Mouse (Mus musculus) forebrain, embryonic 11.5 days (tissue): ENCODE results near the gene Hhat. TPM values are rescaled to one million over a fixed set of nuclear protein-coding genes. Genes with fewer than 3 reads are reported as not detected.

Source experiments
- ATAC-seq: fragments of 200-750 bp; cut with Nextera tagmentation; replicated peaks from 2 replicates; pipeline ENCODE4 v1.8.0; 2017; ENCODE audit warnings: moderate TSS enrichment; ENCODE audit not compliant: low FRiP score
- DNase-seq: peaks from one replicate; pipeline ENCODE4 v3.0.0-alpha.2; 2017; ENCODE audit warnings: low spot score
- H3K27ac ChIP-seq: fragments of 300-500 bp; sonication (generic); 2 replicates; pipeline ENCODE4 v1.5.1; 2014; ENCODE audit warnings: low read depth, low read length
- H3K27me3 ChIP-seq: fragments of 300-500 bp; sonication (generic); 2 replicates; pipeline ENCODE4 v1.6.1; 2014; ENCODE audit warnings: mild to moderate bottlenecking, low read length, mixed read lengths; ENCODE audit not compliant: control insufficient read depth, insufficient read depth
- H3K36me3 ChIP-seq: fragments of 300-500 bp; sonication (generic); 2 replicates; pipeline ENCODE4 v1.6.1; 2014; ENCODE audit warnings: mild to moderate bottlenecking, low read length, moderate library complexity, mixed read lengths; ENCODE audit not compliant: control insufficient read depth, insufficient read depth
- H3K4me1 ChIP-seq: fragments of 300-500 bp; sonication (generic); replicated peaks from 2 replicates; pipeline ENCODE4 v1.6.1; 2014; ENCODE audit warnings: low read length, mixed read lengths; ENCODE audit not compliant: control insufficient read depth, insufficient read depth
- H3K4me2 ChIP-seq: fragments of 300-500 bp; sonication (generic); 2 replicates; pipeline ENCODE4 v1.6.1; 2014; ENCODE audit warnings: low read depth, mild to moderate bottlenecking, low read length, moderate library complexity, mixed read lengths; ENCODE audit not compliant: severe bottlenecking
- H3K4me3 ChIP-seq: fragments of 300-500 bp; sonication (generic); 2 replicates; pipeline ENCODE4 v1.5.1; 2014; ENCODE audit warnings: low read depth, low read length
- H3K9ac ChIP-seq: fragments of 300-500 bp; sonication (generic); 2 replicates; pipeline ENCODE4 v1.6.1; 2014; ENCODE audit warnings: low read length
- H3K9me3 ChIP-seq: fragments of 300-500 bp; sonication (generic); 2 replicates; pipeline ENCODE4 v1.6.1; 2016; ENCODE audit warnings: low read length, mixed read lengths; ENCODE audit not compliant: control insufficient read depth
- WGBS: fragments of 180-500 bp; shearing (Covaris S2); extraction: QIAGEN DNeasy Blood & Tissue Kit; methylation state at CpG from one replicate; pipeline ENCODE4 v1.1.7; 2014; 5-methylcytosine and 5-hydroxymethylcytosine counted together
- polyA plus RNA-seq: library from polyadenylated mRNA; unstranded; fragments of >200 nt; fragmentation: Nextera tagmentation; extraction: Ambion mirVana; gene quantifications from 2 replicates; pipeline ENCODE4 v1.2.1, GENCODE M21; 2014

Gene Hhat
- polyA plus RNA-seq, 1 experiment from 2014 or later: 8.0 TPM

DNA sequence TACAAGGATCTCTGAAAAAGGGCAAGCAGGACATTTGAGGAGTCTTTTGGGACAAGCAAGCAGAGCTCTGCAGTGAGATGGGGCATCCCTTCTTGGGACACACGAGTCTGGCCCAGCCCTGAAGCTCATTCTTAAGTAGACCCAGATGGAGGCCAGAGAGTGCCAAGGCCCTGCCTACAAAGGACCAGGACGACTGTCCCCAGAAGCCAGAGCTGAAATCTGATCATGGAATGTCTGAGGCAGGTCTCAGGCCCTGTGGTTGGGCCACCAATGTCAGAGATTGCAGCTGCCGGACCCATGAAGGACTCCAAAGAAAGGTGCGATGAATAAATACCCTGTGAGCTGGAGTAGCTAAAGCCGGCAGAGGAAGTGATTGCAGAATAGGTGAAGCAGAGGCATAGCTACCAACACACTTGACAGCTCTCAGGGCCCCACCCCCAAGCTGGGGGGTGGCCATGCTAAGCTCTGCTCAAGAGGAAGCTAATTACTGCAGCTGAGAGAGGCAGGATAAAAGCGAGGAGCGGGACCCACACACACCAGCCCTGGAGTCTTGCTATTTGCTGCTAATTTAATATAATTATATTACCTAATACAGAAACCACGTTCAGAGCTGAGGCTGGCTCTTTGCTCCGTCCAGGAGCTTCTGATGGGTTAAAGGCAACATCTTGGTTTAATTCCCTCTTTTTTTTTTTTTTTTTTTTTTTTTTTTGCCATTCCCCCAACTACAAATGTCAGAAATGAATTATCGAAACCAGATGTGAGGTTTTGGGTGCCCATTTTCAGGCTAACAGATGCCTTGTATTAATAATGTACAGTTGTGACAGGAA, 28.4 kb upstream of the Hhat start:
- H3K4me2 ChIP-seq: no peak overlapping the region
- H3K36me3 ChIP-seq: no peaks in the 10 kb centered on the region
- H3K4me1 ChIP-seq: peaks cover 20% of the 10 kb centered on the region
- no peaks in the 10 kb centered on the region for H3K27me3 ChIP-seq
- H3K9ac ChIP-seq: no peak overlapping the region
- no peak overlapping the region for H3K4me3 ChIP-seq
- WGBS: 18% methylated on average over 10 of the region's 10 CpGs
- ATAC-seq (peak; percentile 67), DNase-seq (peak; percentile 69)
- peak overlapping the region; percentile 37; the same call in 1 of the 2 replicates for H3K27ac ChIP-seq
- H3K9me3 ChIP-seq: no peaks in the 10 kb centered on the region; the same call in 1 of the 2 replicates

DNA sequence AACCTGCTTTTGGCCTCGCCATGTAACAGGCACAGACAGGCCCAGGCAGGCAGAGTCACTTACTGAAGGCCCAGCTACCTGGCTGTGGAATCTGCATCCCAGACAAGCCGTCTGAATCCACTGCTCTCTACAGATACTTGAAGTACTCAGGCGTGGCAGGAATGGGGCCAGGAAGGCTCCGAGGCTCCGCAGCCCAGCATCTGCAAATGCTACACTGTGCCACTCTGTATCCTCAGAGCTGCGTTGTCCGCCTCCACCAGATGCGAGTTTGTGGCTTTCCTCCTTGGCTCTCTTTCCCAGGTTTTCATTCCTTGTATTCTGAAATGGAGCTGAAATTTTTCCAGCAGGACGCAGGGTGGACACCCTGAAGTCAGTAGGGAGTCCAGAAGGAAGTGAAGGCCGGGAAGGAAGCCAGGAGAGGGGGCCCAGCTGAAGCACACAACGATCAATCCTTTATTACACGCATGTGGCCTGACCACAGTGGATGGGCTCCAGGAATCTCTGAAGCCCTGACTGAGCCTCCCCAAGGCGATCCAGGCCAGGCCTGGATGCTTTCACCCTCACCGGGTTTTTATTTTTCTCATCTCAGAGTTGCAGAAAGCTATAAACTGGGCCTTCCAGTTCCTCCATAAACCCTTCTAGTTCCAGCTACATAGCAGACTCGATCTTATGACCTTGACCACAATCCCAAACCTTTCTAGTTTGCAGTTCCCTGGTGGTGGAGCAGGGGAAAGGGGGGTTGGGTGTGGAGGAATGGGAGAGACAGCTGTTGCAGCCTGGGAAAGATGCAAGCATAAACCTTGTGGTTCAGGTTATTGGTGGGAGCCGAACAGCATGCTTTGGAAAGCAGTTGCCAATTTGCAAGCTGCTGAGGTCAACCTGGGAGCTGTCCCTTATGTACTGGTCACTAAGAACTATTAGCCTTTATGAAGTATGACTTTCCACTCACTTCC, 27.5 kb upstream of the Hhat start:
- 77% methylated on average over 16 of the region's 16 CpGs for WGBS
- no peak for ATAC-seq

GRCm38 (mm10) chr1:192797011-192797274, 25.9 kb upstream of the Hhat start:
- H3K4me2 ChIP-seq: no peak overlapping the region
- no peak overlapping the region; the same call in 1 of the 2 replicates for H3K9ac ChIP-seq

More for the DNA sequence above, 27.5 kb upstream of the Hhat start:
- Histone ChIP-seq H3K36me3 (no peaks in the 10 kb centered on the region), H3K4me1 (peaks cover 20% of the 10 kb centered on the region), H3K4me2 (no peak overlapping the region), H3K4me3 (no peak overlapping the region), H3K9me3 (no peaks in the 10 kb centered on the region; the same call in 1 of the 2 replicates), H3K9ac (no peak overlapping the region), H3K27ac (peak overlapping the region; percentile 15), H3K27me3 (no peaks in the 10 kb centered on the region)
- DNase-seq: no peak

DNA sequence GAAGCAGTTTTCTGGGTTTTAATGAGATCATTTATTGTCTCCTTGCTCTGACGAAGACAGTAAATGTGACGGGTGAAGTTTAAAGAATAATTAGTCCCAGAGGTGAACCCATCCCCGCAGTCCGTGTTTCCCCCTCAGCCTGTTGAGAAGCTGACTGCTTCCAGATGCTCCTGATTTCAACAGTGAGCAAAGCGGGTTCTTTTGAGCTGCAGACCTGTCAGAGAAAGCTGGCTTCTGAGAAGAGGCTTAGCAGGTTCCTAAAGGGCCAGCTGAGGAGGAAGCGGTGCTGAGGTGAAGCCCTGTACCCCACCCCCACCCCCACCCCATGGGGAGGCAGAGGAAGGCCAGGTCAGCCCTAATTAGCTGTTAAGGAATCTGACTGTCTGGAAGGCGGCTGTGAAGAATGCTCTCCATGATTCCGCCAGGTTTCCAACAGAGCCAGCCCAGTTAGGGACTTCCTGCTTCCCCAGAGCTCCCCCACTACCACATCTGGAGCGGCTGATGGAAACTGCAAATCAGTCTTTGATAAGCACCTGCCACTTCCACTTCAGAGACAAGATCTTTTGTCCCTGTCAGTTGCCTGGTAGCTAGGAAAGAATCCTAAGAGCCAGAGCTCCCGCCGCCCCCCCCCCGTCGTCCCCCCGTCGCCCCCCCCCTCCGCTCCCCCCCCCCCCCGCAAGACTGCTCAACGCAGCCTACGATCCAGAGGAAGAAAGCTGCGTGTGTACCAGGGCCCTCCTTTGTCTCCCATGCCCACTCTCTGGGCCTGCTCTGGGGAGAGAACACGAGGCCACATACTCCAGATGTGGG, 25.4 kb upstream of the Hhat start:
- no peaks in the 10 kb centered on the region for H3K27me3 ChIP-seq
- no peaks in the 10 kb centered on the region for H3K36me3 ChIP-seq
- H3K27ac ChIP-seq: peak overlapping the region; percentile 46
- ATAC-seq (peak; percentile 28; the same call in 1 of the 2 replicates), DNase-seq (peak; percentile 57)
- H3K9me3 ChIP-seq: no peaks in the 10 kb centered on the region; the same call in 1 of the 2 replicates
- WGBS: 3% methylated on average over 14 of the region's 21 CpGs
- H3K4me3 ChIP-seq: no peak overlapping the region
- peak overlapping the region; percentile 27 for H3K9ac ChIP-seq
- H3K4me1 ChIP-seq: peaks cover 27% of the 10 kb centered on the region
- peak overlapping the region; percentile 24; the same call in 1 of the 2 replicates for H3K4me2 ChIP-seq

More at GRCm38 (mm10) chr1:192797011-192797274, 25.9 kb upstream of the Hhat start:
- no peak overlapping the region for H3K4me3 ChIP-seq
- no peaks in the 10 kb centered on the region for H3K36me3 ChIP-seq
- no peaks in the 10 kb centered on the region for H3K27me3 ChIP-seq
- H3K27ac ChIP-seq: no peak overlapping the region
- H3K4me1 ChIP-seq: peaks cover 22% of the 10 kb centered on the region
- no peaks in the 10 kb centered on the region; the same call in 1 of the 2 replicates for H3K9me3 ChIP-seq
- DNase-seq: no peak
- no peak for ATAC-seq
- WGBS: 28% methylated on average over 3 of the region's 3 CpGs

- DNase-seq (peak; percentile 57), ATAC-seq (no peak)
- Histone ChIP-seq H3K9ac (no peak overlapping the region), H3K27ac (no peak overlapping the region), H3K4me2 (no peak overlapping the region), H3K9me3 (no peaks in the 10 kb centered on the region; the same call in 1 of the 2 replicates), H3K4me3 (no peak overlapping the region), H3K27me3 (no peaks in the 10 kb centered on the region), H3K4me1 (peaks cover 30% of the 10 kb centered on the region), H3K36me3 (no peaks in the 10 kb centered on the region)
- 62% methylated on average over 9 of the region's 9 CpGs for WGBS
Observed at GRCm38 (mm10) chr1:192794957-192795745, 24.1 kb upstream of the Hhat start.

DNA sequence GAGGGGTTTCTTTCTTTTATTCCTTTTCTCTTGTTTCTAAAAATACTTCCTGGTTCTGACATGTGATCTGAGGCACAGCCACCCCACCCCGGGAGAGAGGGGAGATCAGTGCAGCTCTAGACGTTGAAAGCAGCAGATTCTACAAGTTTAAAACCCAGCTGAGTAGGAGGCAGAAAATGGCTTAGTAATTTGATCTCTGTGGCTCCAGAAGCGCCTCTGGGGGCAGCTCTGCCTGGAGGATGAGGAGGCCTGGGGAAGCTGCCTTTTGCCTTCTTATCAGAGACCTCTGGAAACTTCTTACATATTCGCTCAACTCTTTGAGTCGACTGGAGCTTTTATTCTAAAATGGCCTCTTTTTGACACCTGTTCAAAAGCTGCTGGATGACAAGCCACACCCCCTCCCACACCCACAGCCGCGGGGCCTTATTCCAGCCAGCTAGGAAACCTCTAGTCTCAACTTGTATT, 20.9 kb upstream of the Hhat start:
- no peak for DNase-seq
- no peaks in the 10 kb centered on the region for H3K27me3 ChIP-seq
- H3K27ac ChIP-seq: no peak overlapping the region
- no peak overlapping the region for H3K9ac ChIP-seq
- no peak overlapping the region for H3K4me2 ChIP-seq
- H3K9me3 ChIP-seq: no peaks in the 10 kb centered on the region; the same call in 1 of the 2 replicates
- 6% methylated on average over 7 of the region's 7 CpGs for WGBS
- H3K4me1 ChIP-seq: peaks cover 18% of the 10 kb centered on the region
- no peak for ATAC-seq
- H3K4me3 ChIP-seq: no peak overlapping the region
- no peaks in the 10 kb centered on the region for H3K36me3 ChIP-seq

GRCm38 (mm10) chr1:192790442-192790841, 19.4 kb upstream of the Hhat start:
- ATAC-seq: no peak
- Histone ChIP-seq H3K4me2 (no peak overlapping the region), H3K9me3 (no peaks in the 10 kb centered on the region; the same call in 1 of the 2 replicates), H3K4me1 (peaks cover 9% of the 10 kb centered on the region), H3K9ac (no peak overlapping the region), H3K36me3 (no peaks in the 10 kb centered on the region), H3K4me3 (no peak overlapping the region), H3K27me3 (no peaks in the 10 kb centered on the region), H3K27ac (no peak overlapping the region)
- 71% methylated on average over 4 of the region's 4 CpGs for WGBS
- peak; percentile 58 for DNase-seq
